Mouse (Mus musculus): ENCODE measurements around the gene Pard6a. TPM values are rescaled to one million over a fixed set of nuclear protein-coding genes. Genes with fewer than 3 reads are reported as not detected.

The Pard6a gene
- total and polyA plus RNA-seq, 2 experiments from 2014 or later, result 73.4 to 99.3 TPM

GRCm38 (mm10) chr8:105704146-105704812 is 3.3 kb downstream of the Pard6a start:
- TF ChIP-seq CTCF (IDR thresholded peaks at IDR 0.05), result no peak
- Histone ChIP-seq H3K4me3 (ENCODE audit: low read depth, low read length) (no peak overlapping the region), H3K36me3 (ENCODE audit: insufficient read depth, low read length) (peaks cover 17% of the 10 kb centered on the region; the same call in 1 of the 2 replicates), H3K4me2 (ENCODE audit: low read depth, low read length, poor library complexity, severe bottlenecking) (no peak overlapping the region), H3K9ac (replicated peaks; ENCODE audit: low read length, poor library complexity, severe bottlenecking) (no peak overlapping the region), H3K27ac (ENCODE audit: low read depth, low read length) (no peak overlapping the region), H3K4me1 (ENCODE audit: insufficient read depth, low read length) (peaks cover 14% of the 10 kb centered on the region), H3K9me3 (ENCODE audit: low read length) (no peaks in the 10 kb centered on the region), H3K27me3 (ENCODE audit: insufficient read depth, low read length) (no peaks in the 10 kb centered on the region)
- 92% methylated on average over 34 of the region's 34 CpGs for WGBS
- no peak for DNase-seq (ENCODE audit: low spot score)
- ATAC-seq (ENCODE audit: low FRiP score), result no peak

GRCm38 (mm10) chr8:105704955-105705354 is 4.0 kb downstream of the Pard6a start:
- H3K9ac ChIP-seq (replicated peaks; ENCODE audit: low read length, poor library complexity, severe bottlenecking), result no peak overlapping the region
- H3K27me3 ChIP-seq (ENCODE audit: insufficient read depth, low read length), result no peaks in the 10 kb centered on the region
- WGBS, result 93% methylated on average over 6 of the region's 6 CpGs
- ATAC-seq (ENCODE audit: low FRiP score) (no peak), DNase-seq (ENCODE audit: low spot score) (peak; percentile 27)
- H3K4me1 ChIP-seq (ENCODE audit: insufficient read depth, low read length), result peaks cover 11% of the 10 kb centered on the region
- H3K4me3 ChIP-seq (ENCODE audit: low read depth, low read length), result no peak overlapping the region
- TF ChIP-seq CTCF (IDR thresholded peaks at IDR 0.05), result no peak
- no peaks in the 10 kb centered on the region for H3K9me3 ChIP-seq (ENCODE audit: low read length)
- H3K4me2 ChIP-seq (ENCODE audit: low read depth, low read length, poor library complexity, severe bottlenecking), result no peak overlapping the region
- peaks cover 15% of the 10 kb centered on the region; the same call in 1 of the 2 replicates for H3K36me3 ChIP-seq (ENCODE audit: insufficient read depth, low read length)
- H3K27ac ChIP-seq (ENCODE audit: low read depth, low read length), result no peak overlapping the region

DNA sequence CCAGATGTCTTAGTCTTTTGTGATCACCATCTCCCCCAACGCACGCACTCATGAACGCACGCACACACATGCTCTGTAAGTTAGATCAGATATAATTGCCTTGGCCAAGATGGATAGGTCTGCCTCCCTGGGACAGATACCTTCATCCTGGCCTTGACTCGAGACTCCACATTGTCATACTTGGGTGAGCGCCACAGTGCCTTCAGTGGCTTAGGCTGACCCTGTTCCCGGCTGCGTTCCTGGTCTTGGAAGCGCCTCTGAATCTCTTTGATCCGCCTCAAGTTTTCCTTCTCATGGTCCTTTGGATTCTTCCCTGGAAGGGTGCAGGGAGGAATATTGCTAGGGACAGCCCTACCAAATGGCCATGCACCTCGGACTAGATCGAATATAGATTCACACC is 5.5 kb downstream of the Pard6a start:
- Histone ChIP-seq H3K27me3 (ENCODE audit: insufficient read depth, low read length) (no peaks in the 10 kb centered on the region), H3K4me1 (ENCODE audit: insufficient read depth, low read length) (peaks cover 8% of the 10 kb centered on the region), H3K9me3 (ENCODE audit: low read length) (no peaks in the 10 kb centered on the region), H3K4me2 (ENCODE audit: low read depth, low read length, poor library complexity, severe bottlenecking) (no peak overlapping the region), H3K9ac (replicated peaks; ENCODE audit: low read length, poor library complexity, severe bottlenecking) (no peak overlapping the region), H3K27ac (ENCODE audit: low read depth, low read length) (no peak overlapping the region), H3K4me3 (ENCODE audit: low read depth, low read length) (no peak overlapping the region), H3K36me3 (ENCODE audit: insufficient read depth, low read length) (peaks cover 15% of the 10 kb centered on the region; the same call in 1 of the 2 replicates)
- DNase-seq (ENCODE audit: low spot score) (no peak), ATAC-seq (ENCODE audit: low FRiP score) (no peak)
- WGBS, result 76% methylated on average over 12 of the region's 12 CpGs
- no peak for TF ChIP-seq CTCF (IDR thresholded peaks at IDR 0.05)

GRCm38 (mm10) chr8:105707498-105708403 is 6.8 kb downstream of the Pard6a start, which contains the start of the genes 4933405L10Rik and Enkd1:
TSS of gene 4933405L10Rik (plus strand) at chr8:105707655.
TSS of gene Enkd1 (minus strand) at chr8:105708210.
- Histone ChIP-seq H3K4me3 (ENCODE audit: low read depth, low read length) (peak within 1 kb of the TSS; percentile 69), H3K9me3 (ENCODE audit: low read length) (no peaks in the 10 kb centered on the region), H3K36me3 (ENCODE audit: insufficient read depth, low read length) (peaks cover 15% of the 10 kb centered on the region; the same call in 1 of the 2 replicates), H3K27me3 (ENCODE audit: insufficient read depth, low read length) (no peaks in the 10 kb centered on the region), H3K4me1 (ENCODE audit: insufficient read depth, low read length) (peaks cover 3% of the 10 kb centered on the region), H3K27ac (ENCODE audit: low read depth, low read length) (no peak within 1 kb of the TSS), H3K4me2 (ENCODE audit: low read depth, low read length, poor library complexity, severe bottlenecking) (peak within 1 kb of the TSS; percentile 99), H3K9ac (replicated peaks; ENCODE audit: low read length, poor library complexity, severe bottlenecking) (peak within 1 kb of the TSS; percentile 47)
- no peak for TF ChIP-seq CTCF (IDR thresholded peaks at IDR 0.05)
- under 1% methylated on average over 55 of the region's 55 CpGs for WGBS
- ATAC-seq (ENCODE audit: low FRiP score), result peak; percentile 66
- peak; percentile 97 for DNase-seq (ENCODE audit: low spot score)

DNA sequence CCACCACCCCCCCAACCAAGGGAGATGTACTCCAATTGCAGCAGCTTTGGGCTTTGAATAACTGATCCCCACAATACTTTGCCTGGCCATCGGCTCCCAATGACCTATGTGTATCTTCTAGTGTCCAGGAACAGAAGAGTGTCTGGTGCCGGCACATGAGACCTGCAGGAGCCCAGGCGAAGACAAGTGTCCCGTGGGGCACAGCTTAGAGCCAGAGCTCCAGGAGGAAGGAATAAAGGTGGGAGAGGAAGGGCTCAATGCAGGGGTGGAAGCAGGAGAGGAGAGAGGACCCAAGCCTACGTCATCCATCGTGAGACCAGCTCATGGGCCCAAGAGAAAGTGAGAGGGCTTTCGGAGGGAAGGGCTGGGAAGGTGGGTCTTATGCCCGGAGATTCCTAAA is 7.7 kb downstream of the Pard6a start:
- Histone ChIP-seq H3K9me3 (ENCODE audit: low read length) (no peaks in the 10 kb centered on the region), H3K4me3 (ENCODE audit: low read depth, low read length) (no peak overlapping the region), H3K27me3 (ENCODE audit: insufficient read depth, low read length) (no peaks in the 10 kb centered on the region), H3K9ac (replicated peaks; ENCODE audit: low read length, poor library complexity, severe bottlenecking) (no peak overlapping the region), H3K36me3 (ENCODE audit: insufficient read depth, low read length) (peaks cover 6% of the 10 kb centered on the region; the same call in 1 of the 2 replicates), H3K4me2 (ENCODE audit: low read depth, low read length, poor library complexity, severe bottlenecking) (no peak overlapping the region), H3K4me1 (ENCODE audit: insufficient read depth, low read length) (peaks cover 3% of the 10 kb centered on the region), H3K27ac (ENCODE audit: low read depth, low read length) (no peak overlapping the region)
- TF ChIP-seq CTCF (IDR thresholded peaks at IDR 0.05), result no peak
- DNase-seq (ENCODE audit: low spot score) (no peak), ATAC-seq (ENCODE audit: low FRiP score) (no peak)
- 93% methylated on average over 8 of the region's 8 CpGs for WGBS
